Mouse (Mus musculus) liver, adult 2 months (tissue): ENCODE data around the gene Cish.

Experiments used
- CTCF ChIP-seq: fragments of 200-500 bp; IDR thresholded peaks from 2 replicates; pipeline ENCODE4 v1.5.1; 2011; ENCODE audit warnings: low read depth, low read length, control low read depth
- POLR2A ChIP-seq: fragments of 200-500 bp; IDR thresholded peaks from 2 replicates; pipeline ENCODE4 v1.6.1; 2011; ENCODE audit warnings: low read length, control low read depth; ENCODE audit not compliant: insufficient read depth; ENCODE audit errors: extremely low read depth

DNA sequence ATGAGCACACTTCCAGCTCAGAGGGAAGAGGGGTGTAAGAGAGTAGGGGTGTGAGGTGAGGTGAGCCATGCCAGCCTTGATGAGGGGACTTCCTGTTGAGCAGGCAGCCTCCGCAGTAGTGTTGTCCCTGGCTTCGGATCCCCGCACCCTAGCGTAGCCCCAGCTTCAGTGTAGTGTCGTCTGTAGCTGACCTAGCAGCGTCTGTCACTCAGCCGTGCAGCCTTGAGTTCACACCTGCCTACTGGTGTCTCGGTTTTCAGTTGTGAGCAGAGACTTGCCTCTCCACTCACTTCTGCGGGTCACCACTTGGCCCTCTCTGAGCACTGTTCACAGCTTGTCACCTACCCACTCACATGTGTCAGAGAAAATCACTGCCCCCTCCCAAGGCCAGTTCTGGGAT is 13.3 kb downstream of the Cish start:
- no peak for TF ChIP-seq CTCF
- no peak for TF ChIP-seq POLR2A
